Mouse (Mus musculus): ENCODE results near the gene Mcrip2. TPM values are rescaled to one million over a fixed set of nuclear protein-coding genes. Genes with fewer than 3 reads are reported as not detected.

The Mcrip2 gene
- total and polyA plus RNA-seq, 3 experiments = 1.4 to 16.1 (median 1.7) TPM

GRCm38 (mm10) chr17:25835816-25836215, 32.7 kb downstream of the Mcrip2 start:
- H3K9me3 ChIP-seq (replicated peaks; ENCODE audit: low read length) = no peaks in the 10 kb centered on the region
- H3K27ac ChIP-seq (ENCODE audit: insufficient read depth, low read depth) = no peak overlapping the region
- no peak for TF ChIP-seq POLR2AphosphoS2 (IDR thresholded peaks at IDR 0.05; ENCODE audit: low read depth, low read length)
- TF ChIP-seq POLR2A (IDR thresholded peaks at IDR 0.05; ENCODE audit: low read depth, low read length) = no peak
- no peak for TF ChIP-seq ZNF384 (IDR thresholded peaks at IDR 0.05; ENCODE audit: low read depth, low read length)
- TF ChIP-seq KAT2A (IDR thresholded peaks at IDR 0.05; ENCODE audit: insufficient replicate concordance, low read length) = no peak
- TF ChIP-seq IRF4 (IDR thresholded peaks at IDR 0.05; ENCODE audit: low read depth, low read length) = no peak
- no peak for TF ChIP-seq UBTF (IDR thresholded peaks at IDR 0.05; ENCODE audit: low read depth, low read length)
- TF ChIP-seq ZKSCAN1 (IDR thresholded peaks at IDR 0.05; ENCODE audit: borderline replicate concordance, low read depth, low read length) = no peak
- no peak for TF ChIP-seq TCF12 (IDR thresholded peaks at IDR 0.05; ENCODE audit: low read depth, low read length)
- TF ChIP-seq MYC (IDR thresholded peaks at IDR 0.05; ENCODE audit: low read depth, low read length) = no peak
- no peak for TF ChIP-seq GABPA (IDR thresholded peaks at IDR 0.05; ENCODE audit: insufficient replicate concordance, low read depth, low read length)
- TF ChIP-seq SMC3 (IDR thresholded peaks at IDR 0.05; ENCODE audit: low read depth, low read length) = no peak
- TF ChIP-seq RAD21 (IDR thresholded peaks at IDR 0.05; ENCODE audit: low read depth, low read length) = no peak
- TF ChIP-seq EP300 (IDR thresholded peaks at IDR 0.05; ENCODE audit: low read length) = no peak
- TF ChIP-seq SIN3A (IDR thresholded peaks at IDR 0.05; ENCODE audit: low read length) = no peak
- no peak for TF ChIP-seq CHD1 (IDR thresholded peaks at IDR 0.05; ENCODE audit: low read depth, low read length)
- no peak for TF ChIP-seq USF1 (IDR thresholded peaks at IDR 0.05; ENCODE audit: low read depth, low read length)
- no peak for TF ChIP-seq MAZ (IDR thresholded peaks at IDR 0.05; ENCODE audit: low read depth, low read length)
- no peak for TF ChIP-seq ELF1 (IDR thresholded peaks at IDR 0.05; ENCODE audit: low read depth, low read length)
- TF ChIP-seq TBP (conservative IDR thresholded peaks at IDR 0.05; ENCODE audit: low read depth, low read length) = no peak
- no peak for TF ChIP-seq HCFC1 (IDR thresholded peaks at IDR 0.05; ENCODE audit: low read depth, low read length)
- peaks cover 16 to 31% of the 10 kb centered on the region in 2 experiments for H3K4me1 ChIP-seq (ENCODE audit: control insufficient read depth in 1 of 2, insufficient read depth in 2 of 2)
- H3K4me3 ChIP-seq (replicated peaks in 1 of 3; ENCODE audit: low read depth in 2 of 3, low read length in 2 of 3, poor library complexity in 1 of 3) = no peak overlapping the region
- in situ Hi-C loops (cut with MboI; ENCODE audit: low pct_ligation_motif_present, low pct_unique_long_range_greater_than_20kb, low sequenced_read_pairs) (no loop called here), dilution Hi-C loops (cut with MboI; ENCODE audit: extremely low pct_ligation_motif_present, extremely low pct_unique_long_range_greater_than_20kb, low sequenced_read_pairs) (no loop called here)
- H3K9ac ChIP-seq (ENCODE audit: insufficient read depth, low read depth) = no peak overlapping the region
- peaks cover 14% of the 10 kb centered on the region for H3K79me2 ChIP-seq (replicated peaks; ENCODE audit: control insufficient read depth, extremely low read depth, insufficient read depth, poor library complexity, severe bottlenecking)
- peaks cover 64 to 76% of the 10 kb centered on the region in 2 experiments for H3K36me3 ChIP-seq (replicated peaks in 1 of 2; ENCODE audit: control insufficient read depth in 1 of 2, insufficient read depth in 1 of 2, low read length in 1 of 2)
- H3K4me2 ChIP-seq (ENCODE audit: insufficient read depth, low read depth, poor library complexity, severe bottlenecking) = no peak overlapping the region
- H3K27me3 ChIP-seq (replicated peaks) = no peaks in the 10 kb centered on the region
- no peak for DNase-seq (ENCODE audit: extremely low read depth)

GRCm38 (mm10) chr17:25835301-25835700, 33.3 kb downstream of the Mcrip2 start:
- H3K9ac ChIP-seq (ENCODE audit: insufficient read depth, low read depth) = no peak overlapping the region
- peaks cover 64 to 76% of the 10 kb centered on the region in 2 experiments for H3K36me3 ChIP-seq (replicated peaks in 1 of 2; ENCODE audit: control insufficient read depth in 1 of 2, insufficient read depth in 1 of 2, low read length in 1 of 2)

More at GRCm38 (mm10) chr17:25835301-25835700, 33.3 kb downstream of the Mcrip2 start:
- H3K79me2 ChIP-seq (replicated peaks; ENCODE audit: control insufficient read depth, extremely low read depth, insufficient read depth, poor library complexity, severe bottlenecking) = peaks cover 14% of the 10 kb centered on the region
- no peak overlapping the region for H3K27ac ChIP-seq (ENCODE audit: insufficient read depth, low read depth)
- H3K27me3 ChIP-seq (replicated peaks) = no peaks in the 10 kb centered on the region
- no peak overlapping the region for H3K4me2 ChIP-seq (ENCODE audit: insufficient read depth, low read depth, poor library complexity, severe bottlenecking)
- no peak overlapping the region for H3K4me3 ChIP-seq (replicated peaks in 1 of 3; ENCODE audit: low read depth in 2 of 3, low read length in 2 of 3, poor library complexity in 1 of 3)
- peaks cover 16 to 35% of the 10 kb centered on the region in 2 experiments for H3K4me1 ChIP-seq (ENCODE audit: control insufficient read depth in 1 of 2, insufficient read depth in 2 of 2)
- dilution Hi-C loops (cut with MboI; ENCODE audit: extremely low pct_ligation_motif_present, extremely low pct_unique_long_range_greater_than_20kb, low sequenced_read_pairs) = no loop called here
- TF ChIP-seq ZMIZ1 (IDR thresholded peaks at IDR 0.05; ENCODE audit: low read depth, low read length) = no peak
- no peak for TF ChIP-seq POLR2A (IDR thresholded peaks at IDR 0.05; ENCODE audit: low read depth, low read length)
- TF ChIP-seq MAFK (IDR thresholded peaks at IDR 0.05; ENCODE audit: insufficient replicate concordance, low read length) = no peak
- no peak for TF ChIP-seq NELFE (IDR thresholded peaks at IDR 0.05; ENCODE audit: low read depth, low read length)
- no peak for TF ChIP-seq SMC3 (IDR thresholded peaks at IDR 0.05; ENCODE audit: low read depth, low read length)
- no peak for TF ChIP-seq CHD1 (IDR thresholded peaks at IDR 0.05; ENCODE audit: low read depth, low read length)
- no peak for TF ChIP-seq RCOR1 (conservative IDR thresholded peaks at IDR 0.05; ENCODE audit: low read depth, low read length)
- TF ChIP-seq HCFC1 (IDR thresholded peaks at IDR 0.05; ENCODE audit: low read depth, low read length) = no peak
- no peak for TF ChIP-seq ZNF384 (IDR thresholded peaks at IDR 0.05; ENCODE audit: low read depth, low read length)
- no peak for TF ChIP-seq ETS1 (conservative IDR thresholded peaks at IDR 0.05; ENCODE audit: low read depth, low read length)
- TF ChIP-seq POLR2AphosphoS2 (IDR thresholded peaks at IDR 0.05; ENCODE audit: low read depth, low read length) = no peak
- no peak for TF ChIP-seq PAX5 (IDR thresholded peaks at IDR 0.05; ENCODE audit: low read length)
- no peak for TF ChIP-seq UBTF (IDR thresholded peaks at IDR 0.05; ENCODE audit: low read depth, low read length)
- no peak for TF ChIP-seq TCF12 (IDR thresholded peaks at IDR 0.05; ENCODE audit: low read depth, low read length)
- no peak for TF ChIP-seq NRF1 (IDR thresholded peaks at IDR 0.05; ENCODE audit: low read depth, low read length)
- TF ChIP-seq CHD2 (IDR thresholded peaks at IDR 0.05; ENCODE audit: low read length) = no peak
- TF ChIP-seq BHLHE40 (IDR thresholded peaks at IDR 0.05; ENCODE audit: low read depth, low read length) = no peak
- TF ChIP-seq JUND (conservative IDR thresholded peaks at IDR 0.05; ENCODE audit: low read depth, low read length) = no peak
- no peak for TF ChIP-seq EP300 (IDR thresholded peaks at IDR 0.05; ENCODE audit: low read length)
- TF ChIP-seq MXI1 (IDR thresholded peaks at IDR 0.05; ENCODE audit: low read depth, low read length) = no peak
- in situ Hi-C loops (cut with MboI; ENCODE audit: low pct_ligation_motif_present, low pct_unique_long_range_greater_than_20kb, low sequenced_read_pairs) = no loop called here
- no peak for DNase-seq (ENCODE audit: extremely low read depth)
- H3K9me3 ChIP-seq (replicated peaks; ENCODE audit: low read length) = no peaks in the 10 kb centered on the region
